Mouse (Mus musculus): ENCODE data around the gene Cers3. TPM values are rescaled to one million over a fixed set of nuclear protein-coding genes. Genes with fewer than 3 reads are reported as not detected.

The Cers3 gene
- polyA plus RNA-seq, 1 experiment = 0.58 TPM

GRCm38 (mm10) chr7:66820034-66820433, 76.7 kb downstream of the Cers3 start:
- Histone ChIP-seq H3K4me1 (ENCODE audit: control insufficient read depth, insufficient read depth, low read length) (no peaks in the 10 kb centered on the region), H3K4me3 (ENCODE audit: insufficient read depth, low read length) (no peak overlapping the region), H3K27ac (ENCODE audit: insufficient read depth, low read length) (no peak overlapping the region)
- TF ChIP-seq CTCF (IDR thresholded peaks at IDR 0.05; ENCODE audit: borderline replicate concordance, insufficient read depth, low read length) = peak; percentile 89
- TF ChIP-seq POLR2A (IDR thresholded peaks at IDR 0.05; ENCODE audit: low read depth, low read length) = no peak

- no peak for TF ChIP-seq POLR2A (IDR thresholded peaks at IDR 0.05; ENCODE audit: low read depth, low read length)
- TF ChIP-seq CTCF (IDR thresholded peaks at IDR 0.05; ENCODE audit: borderline replicate concordance, insufficient read depth, low read length) = no peak
- Histone ChIP-seq H3K27ac (ENCODE audit: insufficient read depth, low read length) (no peak overlapping the region), H3K4me3 (ENCODE audit: insufficient read depth, low read length) (no peak overlapping the region), H3K4me1 (ENCODE audit: control insufficient read depth, insufficient read depth, low read length) (no peaks in the 10 kb centered on the region)
Observed at GRCm38 (mm10) chr7:66830803-66831202, 87.5 kb downstream of the Cers3 start.

GRCm38 (mm10) chr7:66831295-66831694, 88.0 kb downstream of the Cers3 start:
- H3K4me3 ChIP-seq (ENCODE audit: insufficient read depth, low read length) = no peak overlapping the region
- H3K27ac ChIP-seq (ENCODE audit: insufficient read depth, low read length) = no peak overlapping the region
- TF ChIP-seq POLR2A (IDR thresholded peaks at IDR 0.05; ENCODE audit: low read depth, low read length) (no peak), CTCF (IDR thresholded peaks at IDR 0.05; ENCODE audit: borderline replicate concordance, insufficient read depth, low read length) (no peak)
- H3K4me1 ChIP-seq (ENCODE audit: control insufficient read depth, insufficient read depth, low read length) = no peaks in the 10 kb centered on the region

- TF ChIP-seq CTCF (IDR thresholded peaks at IDR 0.05; ENCODE audit: borderline replicate concordance, insufficient read depth, low read length) (peak; percentile 96), POLR2A (IDR thresholded peaks at IDR 0.05; ENCODE audit: low read depth, low read length) (no peak)
- no peaks in the 10 kb centered on the region; the same call in 1 of the 2 replicates for H3K4me1 ChIP-seq (ENCODE audit: control insufficient read depth, insufficient read depth, low read length)
- no peak within 1 kb of the TSS for H3K27ac ChIP-seq (ENCODE audit: insufficient read depth, low read length)
- peak within 1 kb of the TSS; percentile 40 for H3K4me3 ChIP-seq (ENCODE audit: insufficient read depth, low read length)
Observed at GRCm38 (mm10) chr7:66839463-66840007, 96.2 kb downstream of the Cers3 start, which contains the start of gene Adamts17. TSS of gene Adamts17 (plus strand) at chr7:66839735.

- TF ChIP-seq CTCF (IDR thresholded peaks at IDR 0.05; ENCODE audit: borderline replicate concordance, insufficient read depth, low read length) (no peak), POLR2A (IDR thresholded peaks at IDR 0.05; ENCODE audit: low read depth, low read length) (no peak)
- Histone ChIP-seq H3K4me3 (ENCODE audit: insufficient read depth, low read length) (peak overlapping the region; percentile 40), H3K27ac (ENCODE audit: insufficient read depth, low read length) (no peak overlapping the region)
Observed at GRCm38 (mm10) chr7:66840008-66840719, 96.9 kb downstream of the Cers3 start.

GRCm38 (mm10) chr7:66841165-66841564, 97.9 kb downstream of the Cers3 start:
- H3K4me3 ChIP-seq (ENCODE audit: insufficient read depth, low read length) = no peak overlapping the region
- H3K4me1 ChIP-seq (ENCODE audit: control insufficient read depth, insufficient read depth, low read length) = no peaks in the 10 kb centered on the region; the same call in 1 of the 2 replicates
- H3K27ac ChIP-seq (ENCODE audit: insufficient read depth, low read length) = no peak overlapping the region
- TF ChIP-seq CTCF (IDR thresholded peaks at IDR 0.05; ENCODE audit: borderline replicate concordance, insufficient read depth, low read length) (no peak), POLR2A (IDR thresholded peaks at IDR 0.05; ENCODE audit: low read depth, low read length) (no peak)

More at GRCm38 (mm10) chr7:66840008-66840719, 96.9 kb downstream of the Cers3 start:
- H3K4me1 ChIP-seq (ENCODE audit: control insufficient read depth, insufficient read depth, low read length) = no peaks in the 10 kb centered on the region; the same call in 1 of the 2 replicates

- H3K4me3 ChIP-seq (ENCODE audit: insufficient read depth, low read length) = no peak overlapping the region
Observed at GRCm38 (mm10) chr7:66842021-66842420, 98.7 kb downstream of the Cers3 start.

GRCm38 (mm10) chr7:66843846-66844245, 100.5 kb downstream of the Cers3 start:
- Histone ChIP-seq H3K4me1 (ENCODE audit: control insufficient read depth, insufficient read depth, low read length) (no peaks in the 10 kb centered on the region; the same call in 1 of the 2 replicates), H3K27ac (ENCODE audit: insufficient read depth, low read length) (no peak overlapping the region), H3K4me3 (ENCODE audit: insufficient read depth, low read length) (no peak overlapping the region)
- TF ChIP-seq POLR2A (IDR thresholded peaks at IDR 0.05; ENCODE audit: low read depth, low read length) (no peak), CTCF (IDR thresholded peaks at IDR 0.05; ENCODE audit: borderline replicate concordance, insufficient read depth, low read length) (no peak)

More at GRCm38 (mm10) chr7:66842021-66842420, 98.7 kb downstream of the Cers3 start:
- Histone ChIP-seq H3K27ac (ENCODE audit: insufficient read depth, low read length) (peak overlapping the region; percentile 8; the same call in 1 of the 2 replicates), H3K4me1 (ENCODE audit: control insufficient read depth, insufficient read depth, low read length) (no peaks in the 10 kb centered on the region; the same call in 1 of the 2 replicates)
- no peak for TF ChIP-seq POLR2A (IDR thresholded peaks at IDR 0.05; ENCODE audit: low read depth, low read length)
- peak; percentile 69 for TF ChIP-seq CTCF (IDR thresholded peaks at IDR 0.05; ENCODE audit: borderline replicate concordance, insufficient read depth, low read length)

GRCm38 (mm10) chr7:66846582-66846981, 103.3 kb downstream of the Cers3 start:
- Histone ChIP-seq H3K4me3 (ENCODE audit: insufficient read depth, low read length) (no peak overlapping the region), H3K27ac (ENCODE audit: insufficient read depth, low read length) (no peak overlapping the region), H3K4me1 (ENCODE audit: control insufficient read depth, insufficient read depth, low read length) (no peaks in the 10 kb centered on the region)
- TF ChIP-seq POLR2A (IDR thresholded peaks at IDR 0.05; ENCODE audit: low read depth, low read length) (no peak), CTCF (IDR thresholded peaks at IDR 0.05; ENCODE audit: borderline replicate concordance, insufficient read depth, low read length) (no peak)

- Histone ChIP-seq H3K27ac (ENCODE audit: insufficient read depth, low read length) (no peak overlapping the region), H3K4me1 (ENCODE audit: control insufficient read depth, insufficient read depth, low read length) (no peaks in the 10 kb centered on the region), H3K4me3 (ENCODE audit: insufficient read depth, low read length) (no peak overlapping the region)
- TF ChIP-seq CTCF (IDR thresholded peaks at IDR 0.05; ENCODE audit: borderline replicate concordance, insufficient read depth, low read length) (no peak), POLR2A (IDR thresholded peaks at IDR 0.05; ENCODE audit: low read depth, low read length) (no peak)
Observed at GRCm38 (mm10) chr7:66847299-66847698, 104.0 kb downstream of the Cers3 start.
